Mouse (Mus musculus) thymus, postnatal 0 days (tissue): ENCODE data around the gene Olfr458. TPM values are rescaled to one million over a fixed set of nuclear protein-coding genes. Genes with fewer than 3 reads are reported as not detected.

Experiments
- polyA plus RNA-seq: library from polyadenylated mRNA; unstranded; fragments of >200 nt; fragmentation: Nextera tagmentation; extraction: Ambion mirVana; gene quantifications from 2 replicates; pipeline ENCODE4 v1.2.1, GENCODE M21; 2015

The Olfr458 gene
- polyA plus RNA-seq, 1 experiment from 2014 or later, result not detected

Other genes starting within 250 kb of the Olfr458 start
- gene Tas2r144, start 249.9 kb downstream of the Olfr458 start, polyA plus RNA-seq, result not detected in 2 replicates
- gene Gstk1, start 219.3 kb downstream of the Olfr458 start, polyA plus RNA-seq, result 7.5 and 10.0 TPM in 2 replicates
- 0.43 and 0.54 TPM in 2 replicates for gene Tmem139, start 203.2 kb downstream of the Olfr458 start, polyA plus RNA-seq
- 72.7 and 74.5 TPM in 2 replicates for gene Casp2, start 200.2 kb downstream of the Olfr458 start, polyA plus RNA-seq
- 0.10 and 0.26 TPM in 2 replicates for gene Clcn1, start 178.5 kb downstream of the Olfr458 start, polyA plus RNA-seq
- 0.07 TPM in 1 of 2 replicates, not detected in the other for gene Fam131b, start 140.6 kb downstream of the Olfr458 start, polyA plus RNA-seq
- gene Zyx, start 115.6 kb downstream of the Olfr458 start, polyA plus RNA-seq, result 60.7 and 64.4 TPM in 2 replicates
- gene Epha1, start 91.9 kb downstream of the Olfr458 start, polyA plus RNA-seq, result 4.0 and 4.3 TPM in 2 replicates
- not detected in 2 replicates for gene Tas2r143, start 65.0 kb downstream of the Olfr458 start, polyA plus RNA-seq
- gene Tas2r135, start 59.8 kb downstream of the Olfr458 start, polyA plus RNA-seq, result not detected in 2 replicates
- gene Tas2r126, start 30.7 kb downstream of the Olfr458 start, polyA plus RNA-seq, result not detected in 2 replicates
- gene Olfr457, start 11.1 kb upstream of the Olfr458 start, polyA plus RNA-seq, result not detected in 2 replicates
- gene Olfr456, start 22.0 kb upstream of the Olfr458 start, polyA plus RNA-seq, result not detected in 2 replicates
- not detected in 2 replicates for gene Olfr455, start 82.4 kb upstream of the Olfr458 start, polyA plus RNA-seq
- gene Tcaf3, start 132.5 kb upstream of the Olfr458 start, polyA plus RNA-seq, result not detected in 2 replicates
- 5.2 and 5.3 TPM in 2 replicates for gene Tcaf2, start 180.1 kb upstream of the Olfr458 start, polyA plus RNA-seq
- gene Tcaf1, start 244.9 kb upstream of the Olfr458 start, polyA plus RNA-seq, result 4.3 and 5.0 TPM in 2 replicates